Mouse (Mus musculus): ENCODE measurements around the gene Rhou. TPM values are rescaled to one million over a fixed set of nuclear protein-coding genes. Genes with fewer than 3 reads are reported as not detected.
"Not testable (repeated sequence)": the region's sequence is repeated elsewhere in the genome, so short reads cannot be mapped to it uniquely, and the experiment has no call there.

Rhou gene
- 2.8 and 3.8 TPM in 2 replicates for polyA plus RNA-seq (2015; fragmentation: Nextera tagmentation; extraction: Ambion mirVana)

DNA sequence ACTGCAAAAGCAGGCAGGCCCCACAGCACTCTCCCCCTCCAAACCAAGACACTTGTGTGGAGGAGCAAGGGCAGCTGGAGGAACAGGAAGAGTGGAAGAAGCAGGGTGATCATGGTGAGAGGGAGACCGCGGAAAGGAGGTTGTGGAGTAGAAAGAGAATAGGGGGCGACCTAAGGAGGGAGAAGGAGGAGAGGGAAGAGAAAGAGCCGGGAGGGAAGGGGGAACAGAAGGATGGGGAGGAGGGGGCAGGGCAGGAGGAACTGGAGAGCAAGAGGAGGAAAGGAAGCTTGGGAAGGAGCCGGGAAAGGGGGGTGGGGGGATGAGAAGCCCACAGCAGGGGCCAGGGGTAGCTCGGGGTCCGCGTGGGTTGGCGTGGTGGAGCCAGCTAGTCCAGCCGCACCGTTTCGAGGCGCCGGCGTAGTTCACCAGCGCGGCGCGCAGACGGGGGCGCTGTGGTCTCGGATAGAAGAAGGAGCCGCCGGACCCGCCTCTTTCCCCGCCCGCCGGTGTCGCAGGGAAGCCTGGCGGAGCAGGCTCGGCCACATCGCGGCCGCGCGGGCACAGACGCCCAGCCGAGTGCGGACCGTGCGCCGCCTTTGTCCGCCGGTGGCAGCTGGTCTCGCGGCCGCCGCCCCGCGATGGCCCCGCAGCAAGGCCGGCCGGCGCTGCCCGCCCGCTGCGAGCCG is at the start of gene Rhou:
Rhou (plus strand) TSS at position 622 of the 686 bp plus-strand sequence.
- no peaks in the 10 kb centered on the region for H3K9me3 ChIP-seq (ENCODE audit: low read length)
- DNase-seq, result peak; percentile 91
- peak within 1 kb of the TSS; percentile 73 for H3K27ac ChIP-seq (ENCODE audit: low read depth)
- peak within 1 kb of the TSS; percentile 69 for H3K4me2 ChIP-seq (ENCODE audit: low read depth, low read length)
- under 1% methylated on average over 54 of the region's 58 CpGs for WGBS (ENCODE audit: insufficient replicate concordance)
- H3K36me3 ChIP-seq (replicated peaks; ENCODE audit: insufficient read depth, low read length), result peaks cover 7% of the 10 kb centered on the region
- TF ChIP-seq EP300 (IDR thresholded peaks at IDR 0.05; ENCODE audit: low read depth), result no peak
- TF ChIP-seq CTCF (IDR thresholded peaks at IDR 0.05; ENCODE audit: low read depth), result peak; percentile 73
- peak within 1 kb of the TSS; percentile 58 for H3K4me3 ChIP-seq (ENCODE audit: low read depth, low read length)
- peaks cover 14% of the 10 kb centered on the region for H3K27me3 ChIP-seq (ENCODE audit: insufficient read depth, low read length)
- no peaks in the 10 kb centered on the region for H3K4me1 ChIP-seq (ENCODE audit: insufficient read depth)
- peak within 1 kb of the TSS; percentile 75 for H3K9ac ChIP-seq (replicated peaks)
- peak; percentile 83 for ATAC-seq

DNA sequence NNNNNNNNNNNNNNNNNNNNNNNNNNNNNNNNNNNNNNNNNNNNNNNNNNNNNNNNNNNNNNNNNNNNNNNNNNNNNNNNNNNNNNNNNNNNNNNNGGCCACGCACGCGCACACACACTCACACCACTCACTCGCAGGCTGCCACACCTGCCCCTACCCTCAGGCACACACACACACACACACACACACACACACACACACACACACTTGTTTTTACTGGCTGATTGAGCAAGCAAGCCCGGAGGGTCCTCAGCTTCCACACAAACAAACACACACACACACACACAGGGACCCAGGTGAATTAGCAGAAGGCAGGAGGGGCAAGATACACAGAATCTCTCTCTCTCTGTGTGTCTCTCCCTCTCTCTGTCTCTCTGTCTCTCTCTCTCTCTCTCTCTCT is 41.1 kb upstream of the Rhou start:
- not testable (repeated sequence) for H3K36me3 ChIP-seq (replicated peaks; ENCODE audit: insufficient read depth, low read length); H3K9ac ChIP-seq (replicated peaks); H3K4me3 ChIP-seq (ENCODE audit: low read depth, low read length); H3K9me3 ChIP-seq (ENCODE audit: low read length); H3K4me2 ChIP-seq (ENCODE audit: low read depth, low read length); H3K27me3 ChIP-seq (ENCODE audit: insufficient read depth, low read length); H3K27ac ChIP-seq (ENCODE audit: low read depth); H3K4me1 ChIP-seq (ENCODE audit: insufficient read depth); DNase-seq; ATAC-seq
- no CpG with 5 or more reads among the region's 5 CpGs for WGBS (ENCODE audit: insufficient replicate concordance)

DNA sequence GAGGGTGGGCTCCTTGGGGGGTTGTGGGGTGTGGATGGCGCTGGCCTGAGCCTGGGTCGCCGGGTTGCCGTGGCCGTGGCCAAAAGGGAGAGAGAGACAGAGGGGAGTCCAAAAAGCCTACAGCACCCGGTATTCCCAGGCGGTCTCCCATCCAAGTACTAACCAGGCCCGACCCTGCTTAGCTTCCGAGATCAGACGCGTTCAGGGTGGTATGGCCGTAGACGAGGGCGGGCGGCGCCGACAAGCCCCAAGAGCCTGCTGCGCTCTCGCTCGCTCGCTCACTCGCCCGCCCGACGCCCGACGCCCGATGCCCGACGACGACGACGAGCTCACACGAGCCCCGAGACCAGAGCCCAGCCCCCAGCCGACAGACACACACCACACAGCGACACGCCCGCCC is 30.2 kb upstream of the Rhou start:
- not testable (repeated sequence) for H3K4me3 ChIP-seq (ENCODE audit: low read depth, low read length); H3K9ac ChIP-seq (replicated peaks); H3K4me1 ChIP-seq (ENCODE audit: insufficient read depth); H3K36me3 ChIP-seq (replicated peaks; ENCODE audit: insufficient read depth, low read length); H3K4me2 ChIP-seq (ENCODE audit: low read depth, low read length); DNase-seq; H3K9me3 ChIP-seq (ENCODE audit: low read length); H3K27ac ChIP-seq (ENCODE audit: low read depth)
- peak; percentile 52; the same call in 1 of the 2 replicates for ATAC-seq
- no CpG with 5 or more reads among the region's 39 CpGs for WGBS (ENCODE audit: insufficient replicate concordance)
- peaks cover 20% of the 10 kb centered on the region for H3K27me3 ChIP-seq (ENCODE audit: insufficient read depth, low read length)

DNA sequence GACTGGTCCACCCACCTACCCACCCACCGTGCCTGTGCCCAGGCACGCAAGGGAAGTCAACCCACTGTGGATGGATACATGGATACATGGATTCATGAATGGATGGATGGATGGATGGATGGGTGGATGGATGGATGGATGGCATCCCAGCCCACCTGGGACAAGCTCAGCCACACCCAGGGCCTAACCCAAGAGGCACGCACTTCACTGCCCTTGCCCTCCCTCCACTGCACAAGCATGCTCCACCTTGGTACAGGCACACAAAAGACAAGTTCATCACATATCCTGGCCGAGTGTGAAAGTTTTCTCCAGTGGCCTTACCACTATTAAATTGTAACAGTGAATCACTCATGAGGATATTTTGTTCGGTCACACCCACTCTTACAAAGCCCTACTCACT is 29.5 kb upstream of the Rhou start:
- peaks cover 4% of the 10 kb centered on the region for H3K4me1 ChIP-seq (ENCODE audit: insufficient read depth)
- H3K27me3 ChIP-seq (ENCODE audit: insufficient read depth, low read length), result peaks cover 17% of the 10 kb centered on the region
- H3K9me3 ChIP-seq (ENCODE audit: low read length), result no peaks in the 10 kb centered on the region
- H3K36me3 ChIP-seq (replicated peaks; ENCODE audit: insufficient read depth, low read length), result no peaks in the 10 kb centered on the region
- 74% methylated on average over 5 of the region's 5 CpGs for WGBS (ENCODE audit: insufficient replicate concordance)
- H3K27ac ChIP-seq (ENCODE audit: low read depth), result no peak overlapping the region
- DNase-seq (no peak), ATAC-seq (no peak)
- no peak overlapping the region for H3K4me2 ChIP-seq (ENCODE audit: low read depth, low read length)
- no peak overlapping the region for H3K9ac ChIP-seq (replicated peaks)
- TF ChIP-seq EP300 (IDR thresholded peaks at IDR 0.05; ENCODE audit: low read depth) (no peak), CTCF (IDR thresholded peaks at IDR 0.05; ENCODE audit: low read depth) (no peak)
- no peak overlapping the region for H3K4me3 ChIP-seq (ENCODE audit: low read depth, low read length)

DNA sequence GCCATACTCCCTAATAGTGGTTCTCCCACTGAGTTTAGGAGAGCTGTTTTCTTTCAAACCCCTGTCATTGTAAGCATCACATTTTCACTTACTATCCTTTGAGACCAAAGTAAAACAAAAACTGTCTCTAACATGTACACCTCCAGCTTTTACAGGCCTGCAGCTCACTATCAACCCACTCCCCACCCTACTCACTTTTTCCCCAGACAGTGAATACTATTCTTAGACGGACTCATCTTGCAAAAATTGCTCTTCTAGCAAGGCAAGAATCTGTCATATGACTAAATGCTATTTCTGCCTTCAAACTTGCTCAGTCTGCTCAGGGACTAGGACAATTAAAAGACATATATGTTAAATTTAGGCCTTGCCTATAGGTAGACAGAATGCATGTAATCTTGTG is 29.0 kb upstream of the Rhou start:
- Histone ChIP-seq H3K4me1 (ENCODE audit: insufficient read depth) (peaks cover 4% of the 10 kb centered on the region), H3K36me3 (replicated peaks; ENCODE audit: insufficient read depth, low read length) (no peaks in the 10 kb centered on the region), H3K4me2 (ENCODE audit: low read depth, low read length) (no peak overlapping the region), H3K4me3 (ENCODE audit: low read depth, low read length) (no peak overlapping the region), H3K27ac (ENCODE audit: low read depth) (no peak overlapping the region), H3K9me3 (ENCODE audit: low read length) (no peaks in the 10 kb centered on the region), H3K27me3 (ENCODE audit: insufficient read depth, low read length) (peaks cover 17% of the 10 kb centered on the region), H3K9ac (replicated peaks) (no peak overlapping the region)
- DNase-seq, result no peak
- no peak for ATAC-seq
- 47% methylated on average over 1 of the region's 1 CpGs for WGBS (ENCODE audit: insufficient replicate concordance)
- no peak for TF ChIP-seq EP300 (IDR thresholded peaks at IDR 0.05; ENCODE audit: low read depth)
- TF ChIP-seq CTCF (IDR thresholded peaks at IDR 0.05; ENCODE audit: low read depth), result no peak

DNA sequence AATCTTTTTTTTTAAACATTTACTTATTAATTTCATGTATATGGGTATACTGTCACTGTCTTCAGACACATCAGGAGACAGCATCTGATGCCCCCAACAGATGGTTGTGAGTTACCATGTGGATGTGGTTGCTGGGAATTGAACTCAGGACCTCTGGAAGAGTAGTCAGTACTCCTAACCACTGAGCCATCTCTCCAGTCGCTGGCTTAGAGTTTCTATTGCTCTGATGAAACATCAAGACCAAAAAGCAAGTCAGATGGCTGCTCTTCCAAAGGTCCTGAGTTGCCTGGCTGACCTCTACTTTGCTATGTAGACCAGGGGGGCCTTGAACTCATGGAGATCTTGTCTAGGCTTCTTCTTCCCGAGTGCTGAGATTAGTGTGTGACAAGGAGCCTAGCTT is 28.0 kb upstream of the Rhou start:
- no peaks in the 10 kb centered on the region for H3K9me3 ChIP-seq (ENCODE audit: low read length)
- no peak overlapping the region for H3K9ac ChIP-seq (replicated peaks)
- DNase-seq (no peak), ATAC-seq (no peak)
- no peak for TF ChIP-seq CTCF (IDR thresholded peaks at IDR 0.05; ENCODE audit: low read depth)
- TF ChIP-seq EP300 (IDR thresholded peaks at IDR 0.05; ENCODE audit: low read depth), result no peak
- 37% methylated on average over 2 of the region's 2 CpGs for WGBS (ENCODE audit: insufficient replicate concordance)
- no peak overlapping the region for H3K4me3 ChIP-seq (ENCODE audit: low read depth, low read length)
- H3K4me2 ChIP-seq (ENCODE audit: low read depth, low read length), result no peak overlapping the region
- peaks cover 23% of the 10 kb centered on the region for H3K27me3 ChIP-seq (ENCODE audit: insufficient read depth, low read length)
- H3K36me3 ChIP-seq (replicated peaks; ENCODE audit: insufficient read depth, low read length), result no peaks in the 10 kb centered on the region
- no peak overlapping the region for H3K27ac ChIP-seq (ENCODE audit: low read depth)
- peaks cover 4% of the 10 kb centered on the region for H3K4me1 ChIP-seq (ENCODE audit: insufficient read depth)

Measured in liver, postnatal 0 days (tissue).